Comparison of ENCODE assay signal across 12 mouse cellular contexts in genomic region chr5:81345096-81345435, GRCm38 (mm10).
"Had no signal": no experiment of that assay in that cellular context is flagged by ENCODE, and none has a peak within 500 bp of the region (broad histone marks: within the 10 kb centered on the region; RNA-seq: fewer than 3 reads in every experiment).

No protein-coding gene starts in this region.

- H3K4me2 ChIP-seq: liver, embryonic 13.5 days; midbrain, embryonic 12.5 days; midbrain, embryonic 15.5 days; neural tube, embryonic 13.5 days; stomach, embryonic 15.5 days had no signal

- H3K36me3 ChIP-seq: liver, embryonic 13.5 days; midbrain, embryonic 12.5 days; midbrain, embryonic 15.5 days; neural tube, embryonic 13.5 days; stomach, embryonic 15.5 days had no signal

- H3K4me3 ChIP-seq: left cerebral cortex, adult 2 months; liver, embryonic 13.5 days; midbrain, embryonic 12.5 days; midbrain, embryonic 15.5 days; myocyte; neural tube, embryonic 13.5 days; stomach, embryonic 15.5 days had no signal

- DNase-seq: layer of hippocampus, postnatal 36 days; liver, embryonic 13.5 days; right cerebral cortex, postnatal 25 days; spleen, adult 18-20 months; thymus, postnatal 25 days had no signal

- H3K4me1 ChIP-seq: liver, embryonic 13.5 days; stomach, embryonic 15.5 days had no signal

- H3K9me3 ChIP-seq: liver, embryonic 13.5 days; midbrain, embryonic 12.5 days; midbrain, embryonic 15.5 days; neural tube, embryonic 13.5 days; stomach, embryonic 15.5 days had no signal

- H3K27ac ChIP-seq: left cerebral cortex, adult 2 months; liver, embryonic 13.5 days; midbrain, embryonic 12.5 days; neural tube, embryonic 13.5 days; stomach, embryonic 15.5 days had no signal

- H3K27me3 ChIP-seq: liver, embryonic 13.5 days; midbrain, embryonic 12.5 days; midbrain, embryonic 15.5 days; neural tube, embryonic 13.5 days; stomach, embryonic 15.5 days had no signal

- H3K9ac ChIP-seq: liver, embryonic 13.5 days; midbrain, embryonic 12.5 days; midbrain, embryonic 15.5 days; neural tube, embryonic 13.5 days; stomach, embryonic 15.5 days had no signal

- ATAC-seq: intestine, postnatal 0 days; midbrain, embryonic 15.5 days had no signal
